Mouse (Mus musculus) hindbrain, embryonic 11.5 days (tissue): ENCODE results near the gene Gfra1. TPM values are rescaled to one million over a fixed set of nuclear protein-coding genes. Genes with fewer than 3 reads are reported as not detected.

Source experiments
- ATAC-seq: fragments of 200-750 bp; cut with Nextera tagmentation; 2 replicates; pipeline ENCODE4 v1.8.0; 2017; ENCODE audit warnings: mild to moderate bottlenecking, moderate TSS enrichment, moderate library complexity; ENCODE audit not compliant: low FRiP score
- DNase-seq: peaks from one replicate; pipeline ENCODE4 v3.0.0-alpha.2; 2015; ENCODE audit warnings: low spot score
- H3K27ac ChIP-seq: fragments of 300-500 bp; sonication (generic); 2 replicates; pipeline ENCODE4 v1.5.1; 2014; ENCODE audit warnings: mild to moderate bottlenecking, low read depth, low read length
- H3K27me3 ChIP-seq: fragments of 300-500 bp; sonication (generic); 2 replicates; pipeline ENCODE4 v1.6.1; 2014; ENCODE audit warnings: mild to moderate bottlenecking, low read length, moderate library complexity, mixed read lengths; ENCODE audit not compliant: control insufficient read depth, insufficient read depth
- H3K36me3 ChIP-seq: fragments of 300-500 bp; sonication (generic); 2 replicates; pipeline ENCODE4 v1.6.1; 2014; ENCODE audit warnings: mild to moderate bottlenecking, low read length, moderate library complexity, mixed read lengths; ENCODE audit not compliant: control insufficient read depth, insufficient read depth
- H3K4me1 ChIP-seq: fragments of 300-500 bp; sonication (generic); replicated peaks from 2 replicates; pipeline ENCODE4 v1.6.1; 2014; ENCODE audit warnings: low read length, mixed read lengths; ENCODE audit not compliant: control insufficient read depth, insufficient read depth
- H3K4me2 ChIP-seq: fragments of 300-500 bp; sonication (generic); replicated peaks from 2 replicates; pipeline ENCODE4 v1.6.1; 2014; ENCODE audit warnings: mild to moderate bottlenecking, low read depth, low read length
- H3K4me3 ChIP-seq: fragments of 300-500 bp; sonication (generic); 2 replicates; pipeline ENCODE4 v1.5.1; 2014; ENCODE audit warnings: low read depth, low read length
- H3K9ac ChIP-seq: fragments of 300-500 bp; sonication (generic); 2 replicates; pipeline ENCODE4 v1.6.1; 2014; ENCODE audit warnings: low read depth, low read length
- H3K9me3 ChIP-seq: fragments of 300-500 bp; sonication (generic); 2 replicates; pipeline ENCODE4 v1.6.1; 2016; ENCODE audit warnings: low read length; ENCODE audit not compliant: control insufficient read depth
- WGBS: fragments of 180-500 bp; shearing (Covaris S2); extraction: QIAGEN DNeasy Blood & Tissue Kit; methylation state at CpG from one replicate; pipeline ENCODE4 v1.1.7; 2014; 5-methylcytosine and 5-hydroxymethylcytosine counted together
- polyA plus RNA-seq: library from polyadenylated mRNA; unstranded; fragments of >200 nt; fragmentation: Nextera tagmentation; extraction: Ambion mirVana; gene quantifications from 2 replicates; pipeline ENCODE4 v1.2.1, GENCODE M21; 2014

Gfra1 gene
- polyA plus RNA-seq, 1 experiment from 2014 or later = 30.6 TPM

- DNase-seq = no peak
- H3K9ac ChIP-seq = no peak overlapping the region
- ATAC-seq = no peak
- no peaks in the 10 kb centered on the region for H3K9me3 ChIP-seq
- no peak overlapping the region for H3K4me2 ChIP-seq
- no peaks in the 10 kb centered on the region for H3K4me1 ChIP-seq
- H3K27me3 ChIP-seq = no peaks in the 10 kb centered on the region
- 73% methylated on average over 4 of the region's 4 CpGs for WGBS
- no peak overlapping the region for H3K4me3 ChIP-seq
- no peak overlapping the region for H3K27ac ChIP-seq
- no peaks in the 10 kb centered on the region for H3K36me3 ChIP-seq
Measured at GRCm38 (mm10) chr19:58415173-58415572, 40.5 kb downstream of the Gfra1 start.

DNA sequence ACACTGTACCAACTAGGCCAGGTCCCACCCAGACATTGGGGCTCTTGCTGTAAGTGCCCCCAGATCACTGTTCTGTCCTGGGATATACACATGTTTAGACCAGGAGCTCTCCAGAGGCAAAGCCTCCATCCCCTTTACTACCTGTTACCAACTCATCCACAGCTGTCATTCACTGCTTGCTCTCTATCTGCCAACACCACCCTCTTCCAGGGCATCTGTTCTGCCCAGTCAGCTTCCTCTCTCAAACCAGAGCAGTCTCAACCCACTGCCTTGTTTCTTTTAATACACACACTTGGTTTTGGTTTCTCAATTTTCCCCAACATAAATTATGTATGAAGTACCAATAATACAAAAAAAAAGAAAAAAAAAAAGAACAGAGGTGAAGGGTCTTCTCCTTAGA lies 41.0 kb downstream of the Gfra1 start:
- no peak overlapping the region for H3K27ac ChIP-seq
- ATAC-seq = no peak

DNA sequence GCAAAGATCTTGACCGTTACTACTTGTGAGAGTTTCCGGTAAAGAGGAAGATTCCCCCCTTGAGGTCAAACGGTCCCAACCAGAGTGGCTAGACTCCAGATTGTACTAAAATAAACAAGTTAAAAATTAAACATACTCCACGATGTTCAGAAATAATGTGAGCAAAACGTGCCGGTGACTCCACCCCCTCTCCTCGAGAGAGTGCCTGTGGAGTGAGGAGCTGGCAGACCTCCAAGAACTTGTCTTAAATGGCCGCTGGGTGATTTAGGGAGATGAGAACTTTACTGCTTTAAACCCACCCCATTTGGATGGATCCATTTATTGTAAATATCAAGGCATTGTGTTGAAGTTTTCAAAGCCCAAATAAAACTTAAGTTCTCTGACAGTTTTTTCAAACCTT lies 42.4 kb downstream of the Gfra1 start:
- Histone ChIP-seq H3K36me3 (no peaks in the 10 kb centered on the region), H3K9me3 (no peaks in the 10 kb centered on the region), H3K9ac (no peak overlapping the region), H3K4me1 (no peaks in the 10 kb centered on the region), H3K4me3 (no peak overlapping the region), H3K4me2 (no peak overlapping the region), H3K27me3 (no peaks in the 10 kb centered on the region), H3K27ac (no peak overlapping the region)
- 61% methylated on average over 8 of the region's 8 CpGs for WGBS
- no peak for ATAC-seq
- DNase-seq = peak; percentile 25

More for the DNA sequence above, 41.0 kb downstream of the Gfra1 start:
- Histone ChIP-seq H3K36me3 (no peaks in the 10 kb centered on the region), H3K4me3 (no peak overlapping the region), H3K9me3 (no peaks in the 10 kb centered on the region), H3K27me3 (no peaks in the 10 kb centered on the region), H3K4me2 (no peak overlapping the region), H3K4me1 (no peaks in the 10 kb centered on the region), H3K9ac (no peak overlapping the region)
- no peak for DNase-seq

DNA sequence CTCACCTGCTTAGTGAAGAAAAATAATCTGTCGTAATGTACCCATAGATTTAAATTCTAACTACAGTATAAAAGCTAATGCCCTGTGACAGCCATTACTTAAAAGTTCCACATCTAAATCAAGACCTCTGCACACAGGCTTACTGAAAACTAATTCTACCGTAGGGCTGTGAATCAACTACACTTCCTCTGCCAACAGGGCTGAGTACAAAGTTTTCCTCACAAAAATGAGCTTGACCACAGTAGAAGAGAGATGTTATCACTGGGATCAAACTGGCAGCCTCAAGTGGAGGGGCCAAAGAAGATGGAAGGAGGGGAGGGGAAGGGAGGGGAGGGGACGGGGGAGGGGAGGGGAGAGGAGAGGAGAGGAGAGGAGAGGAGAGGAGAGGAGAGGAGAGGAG lies 42.9 kb downstream of the Gfra1 start:
- H3K27ac ChIP-seq = no peak overlapping the region
- 84% methylated on average over 2 of the region's 3 CpGs for WGBS
- no peak overlapping the region for H3K9ac ChIP-seq
- H3K27me3 ChIP-seq = no peaks in the 10 kb centered on the region
- H3K4me2 ChIP-seq = no peak overlapping the region
- H3K4me3 ChIP-seq = no peak overlapping the region
- no peaks in the 10 kb centered on the region for H3K4me1 ChIP-seq
- H3K36me3 ChIP-seq = no peaks in the 10 kb centered on the region
- H3K9me3 ChIP-seq = no peaks in the 10 kb centered on the region
- ATAC-seq (no peak), DNase-seq (no peak)

- H3K9me3 ChIP-seq = no peaks in the 10 kb centered on the region
- H3K9ac ChIP-seq = no peak overlapping the region
- no peak overlapping the region for H3K4me2 ChIP-seq
- H3K36me3 ChIP-seq = no peaks in the 10 kb centered on the region
- H3K4me1 ChIP-seq = no peaks in the 10 kb centered on the region
- no peak overlapping the region for H3K27ac ChIP-seq
- no peak overlapping the region for H3K4me3 ChIP-seq
- ATAC-seq (no peak), DNase-seq (no peak)
- no peaks in the 10 kb centered on the region for H3K27me3 ChIP-seq
Measured at GRCm38 (mm10) chr19:58406726-58407125, 49.0 kb downstream of the Gfra1 start.

GRCm38 (mm10) chr19:58400224-58400623 lies 55.5 kb downstream of the Gfra1 start:
- H3K36me3 ChIP-seq = no peaks in the 10 kb centered on the region
- ATAC-seq (no peak), DNase-seq (no peak)
- peaks cover 8% of the 10 kb centered on the region; the same call in 1 of the 2 replicates for H3K4me1 ChIP-seq
- no peaks in the 10 kb centered on the region for H3K9me3 ChIP-seq
- no peaks in the 10 kb centered on the region for H3K27me3 ChIP-seq
- no peak overlapping the region for H3K4me3 ChIP-seq
- no peak overlapping the region for H3K4me2 ChIP-seq
- no peak overlapping the region for H3K27ac ChIP-seq
- WGBS = 91% methylated on average over 3 of the region's 3 CpGs
- no peak overlapping the region for H3K9ac ChIP-seq

GRCm38 (mm10) chr19:58399166-58399565 lies 56.5 kb downstream of the Gfra1 start:
- no peaks in the 10 kb centered on the region for H3K9me3 ChIP-seq
- DNase-seq (no peak), ATAC-seq (no peak)
- peaks cover 8% of the 10 kb centered on the region; the same call in 1 of the 2 replicates for H3K4me1 ChIP-seq
- H3K36me3 ChIP-seq = no peaks in the 10 kb centered on the region
- no peak overlapping the region for H3K9ac ChIP-seq
- H3K27ac ChIP-seq = no peak overlapping the region
- H3K4me2 ChIP-seq = no peak overlapping the region
- WGBS = 77% methylated on average over 6 of the region's 6 CpGs
- no peak overlapping the region for H3K4me3 ChIP-seq
- no peaks in the 10 kb centered on the region for H3K27me3 ChIP-seq

DNA sequence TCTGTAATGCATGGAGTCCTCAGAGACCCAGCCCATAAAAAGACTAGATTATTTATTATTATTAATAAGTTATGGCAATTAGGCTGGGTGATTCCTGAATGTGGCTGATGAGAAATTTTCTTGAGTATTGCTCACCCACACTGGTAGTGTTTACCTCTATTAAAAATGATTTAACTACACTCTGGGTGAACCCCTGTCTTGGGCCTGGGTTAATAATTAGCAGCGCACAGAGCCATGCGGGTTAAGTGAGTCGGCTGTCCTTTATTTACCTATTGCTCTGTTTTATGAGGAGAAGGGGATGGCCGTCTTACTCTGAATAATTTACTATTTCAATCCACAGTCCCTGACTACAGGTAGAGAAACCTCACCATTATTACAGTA lies 59.1 kb downstream of the Gfra1 start:
- Histone ChIP-seq H3K4me3 (no peak overlapping the region), H3K27me3 (no peaks in the 10 kb centered on the region), H3K9ac (no peak overlapping the region), H3K27ac (peak overlapping the region; percentile 78), H3K4me1 (peaks cover 8% of the 10 kb centered on the region; the same call in 1 of the 2 replicates), H3K4me2 (no peak overlapping the region), H3K36me3 (no peaks in the 10 kb centered on the region), H3K9me3 (no peaks in the 10 kb centered on the region)
- DNase-seq (no peak), ATAC-seq (peak; percentile 60)
- WGBS = 67% methylated on average over 4 of the region's 4 CpGs

GRCm38 (mm10) chr19:58395785-58396603 lies 59.7 kb downstream of the Gfra1 start:
- Histone ChIP-seq H3K4me2 (peak overlapping the region; percentile 11; the same call in 1 of the 2 replicates), H3K4me1 (peaks cover 8% of the 10 kb centered on the region; the same call in 1 of the 2 replicates), H3K9ac (peak overlapping the region; percentile 49), H3K27ac (peak overlapping the region; percentile 78), H3K4me3 (no peak overlapping the region), H3K27me3 (no peaks in the 10 kb centered on the region), H3K36me3 (no peaks in the 10 kb centered on the region), H3K9me3 (no peaks in the 10 kb centered on the region)
- DNase-seq = peak; percentile 60
- WGBS = 32% methylated on average over 16 of the region's 16 CpGs
- ATAC-seq = peak; percentile 72
